Mouse (Mus musculus) lung, embryonic 14.5 days (tissue): ENCODE measurements at regions not wholly inside any gene's neighbourhood (a gene's known extent, or its start where the extent isn't known, plus 50 kb on each side); places are given as distances from the start of the nearest gene placed in this dataset.

Experiments
- ATAC-seq: fragments of 200-750 bp; cut with Nextera tagmentation; 2 replicates; pipeline ENCODE4 v1.8.0; 2017; ENCODE audit warnings: mild to moderate bottlenecking, moderate TSS enrichment, moderate library complexity; ENCODE audit not compliant: insufficient read depth
- DNase-seq: peaks from one replicate; pipeline ENCODE4 v3.0.0-alpha.2; 2015
- H3K27ac ChIP-seq: fragments of 300-500 bp; sonication (generic); 2 replicates; pipeline ENCODE4 v1.5.1; 2014; ENCODE audit warnings: low read depth, mild to moderate bottlenecking, moderate library complexity
- H3K27me3 ChIP-seq: fragments of 300-500 bp; sonication (generic); 2 replicates; pipeline ENCODE4 v1.6.1; 2014; ENCODE audit warnings: low read length, control low read depth; ENCODE audit not compliant: insufficient read depth
- H3K36me3 ChIP-seq: fragments of 300-500 bp; sonication (generic); 2 replicates; pipeline ENCODE4 v1.6.1; 2014; ENCODE audit warnings: control low read depth; ENCODE audit not compliant: insufficient read depth
- H3K4me1 ChIP-seq: fragments of 300-500 bp; sonication (generic); 2 replicates; pipeline ENCODE4 v1.6.1; 2014; ENCODE audit warnings: antibody characterized with exemption, control low read depth; ENCODE audit not compliant: insufficient read depth
- H3K4me2 ChIP-seq: fragments of 300-500 bp; sonication (generic); 2 replicates; pipeline ENCODE4 v1.6.1; 2014; ENCODE audit warnings: mild to moderate bottlenecking
- H3K4me3 ChIP-seq: fragments of 300-500 bp; sonication (generic); 2 replicates; pipeline ENCODE4 v1.5.1; 2014; ENCODE audit warnings: low read depth, low read length
- H3K9ac ChIP-seq: fragments of 300-500 bp; sonication (generic); 2 replicates; pipeline ENCODE4 v1.6.1; 2014
- H3K9me3 ChIP-seq: fragments of 300-500 bp; sonication (generic); 2 replicates; pipeline ENCODE4 v1.6.1; 2016; ENCODE audit warnings: low read depth, low read length, control low read depth
- CTCF ChIP-seq: IDR thresholded peaks from 2 replicates; pipeline ENCODE4 v1.5.1; 2016; ENCODE audit warnings: antibody characterized with exemption, low read depth
- WGBS: fragments of 180-500 bp; shearing (Covaris S2); extraction: QIAGEN DNeasy Blood & Tissue Kit; methylation state at CpG from one replicate; pipeline ENCODE4 v1.1.7; 2014; 5-methylcytosine and 5-hydroxymethylcytosine counted together

DNA sequence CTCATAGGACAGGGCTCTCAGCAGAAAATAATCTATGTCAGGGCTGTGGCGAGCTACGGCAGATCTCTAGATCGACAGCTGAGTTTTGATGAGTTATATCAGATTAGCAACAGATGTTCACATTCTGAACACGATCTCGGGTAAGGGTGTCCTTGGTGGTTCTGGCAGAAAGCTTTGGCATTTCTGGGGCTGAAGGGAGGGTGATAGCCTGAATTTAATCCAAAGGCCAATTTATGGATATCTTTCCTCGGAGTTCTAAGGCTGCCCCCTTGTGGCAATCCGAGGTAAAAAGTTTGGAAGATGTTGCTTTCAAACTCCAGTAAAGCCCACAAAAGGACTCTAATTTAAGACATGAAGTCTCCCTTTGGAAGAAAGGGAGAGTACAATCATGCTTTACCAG lies 101.3 kb upstream of the Luzp2 start:
- no peaks in the 10 kb centered on the region for H3K27me3 ChIP-seq
- no peak overlapping the region for H3K4me2 ChIP-seq
- H3K36me3 ChIP-seq: no peaks in the 10 kb centered on the region
- ATAC-seq (no peak), DNase-seq (peak; percentile 75)
- no peaks in the 10 kb centered on the region for H3K9me3 ChIP-seq
- 31% methylated on average over 7 of the region's 7 CpGs for WGBS
- H3K27ac ChIP-seq: no peak overlapping the region
- peak; percentile 55 for TF ChIP-seq CTCF
- H3K4me3 ChIP-seq: no peak overlapping the region
- H3K9ac ChIP-seq: no peak overlapping the region
- H3K4me1 ChIP-seq: no peaks in the 10 kb centered on the region

DNA sequence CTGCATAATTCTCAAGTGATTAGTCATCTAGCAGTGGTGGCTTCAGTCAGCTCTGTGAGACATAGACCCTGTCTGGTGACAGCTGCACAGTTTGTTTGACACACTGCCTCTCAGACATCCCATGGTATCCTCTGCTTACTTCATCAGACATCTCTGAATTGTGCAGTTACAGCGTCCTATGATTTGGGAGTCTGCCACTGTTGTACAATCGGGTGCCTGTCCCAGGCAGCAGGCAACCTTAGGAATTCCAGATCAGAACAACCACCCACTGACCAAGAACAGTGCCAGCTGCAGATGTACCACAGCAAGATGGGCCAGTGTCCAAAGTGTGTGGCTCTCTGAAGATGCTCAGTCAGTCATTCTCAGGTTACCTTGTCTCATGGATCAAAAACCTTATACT lies 100.4 kb upstream of the Luzp2 start:
- Histone ChIP-seq H3K27me3 (no peaks in the 10 kb centered on the region), H3K9me3 (no peaks in the 10 kb centered on the region), H3K4me1 (no peaks in the 10 kb centered on the region), H3K27ac (no peak overlapping the region), H3K9ac (no peak overlapping the region), H3K4me2 (no peak overlapping the region), H3K4me3 (no peak overlapping the region), H3K36me3 (no peaks in the 10 kb centered on the region)
- ATAC-seq (no peak), DNase-seq (no peak)
- 62% methylated on average over 2 of the region's 2 CpGs for WGBS
- no peak for TF ChIP-seq CTCF

DNA sequence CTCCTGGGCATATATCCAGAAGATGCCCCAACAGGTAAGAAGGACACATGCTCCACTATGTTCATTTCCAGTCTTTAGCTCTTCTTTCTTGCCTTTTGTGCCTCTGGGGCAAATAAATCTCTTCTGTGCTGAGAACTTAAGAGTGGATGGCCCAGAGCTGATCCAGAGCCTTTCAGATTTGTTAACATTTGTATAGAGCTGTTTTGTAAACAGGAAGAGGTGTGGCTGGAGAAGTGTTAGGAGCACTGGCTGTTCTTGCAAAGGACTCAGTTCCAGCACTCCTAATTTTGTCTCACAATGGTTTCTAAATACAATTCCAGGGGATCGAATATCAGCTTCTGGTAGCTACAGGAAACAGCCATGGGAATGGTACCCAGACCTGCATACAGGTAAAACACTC lies 68.0 kb upstream of the Luzp2 start:
- no peaks in the 10 kb centered on the region for H3K9me3 ChIP-seq
- ATAC-seq (no peak), DNase-seq (no peak)
- 90% methylated on average over 1 of the region's 1 CpGs for WGBS
- no peak overlapping the region for H3K4me3 ChIP-seq
- H3K27ac ChIP-seq: no peak overlapping the region
- no peaks in the 10 kb centered on the region for H3K4me1 ChIP-seq
- no peaks in the 10 kb centered on the region for H3K36me3 ChIP-seq
- no peak overlapping the region for H3K9ac ChIP-seq
- H3K27me3 ChIP-seq: no peaks in the 10 kb centered on the region
- no peak overlapping the region for H3K4me2 ChIP-seq
- no peak for TF ChIP-seq CTCF

DNA sequence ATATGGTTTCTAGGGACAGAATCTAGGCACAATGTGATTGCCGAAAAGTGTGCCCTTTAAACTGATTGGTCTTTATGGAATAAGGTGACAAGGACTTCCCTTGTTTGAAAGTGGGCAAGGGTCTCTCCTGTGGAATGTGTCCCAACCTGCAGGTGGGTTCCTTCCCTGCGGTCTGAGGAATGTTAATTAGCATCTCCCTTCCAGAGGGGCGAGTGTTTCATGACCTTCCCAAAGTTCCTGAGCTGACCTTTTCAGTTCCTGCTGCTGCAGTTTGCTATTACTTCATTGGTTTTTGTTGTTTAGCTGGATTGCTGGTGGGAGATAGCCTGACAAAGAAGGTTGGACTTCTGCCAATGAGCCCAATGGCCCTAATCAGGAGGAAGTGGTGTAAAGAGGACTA lies 66.6 kb upstream of the Luzp2 start:
- Histone ChIP-seq H3K27ac (no peak overlapping the region), H3K9ac (no peak overlapping the region), H3K4me3 (no peak overlapping the region), H3K36me3 (no peaks in the 10 kb centered on the region), H3K4me1 (no peaks in the 10 kb centered on the region), H3K27me3 (no peaks in the 10 kb centered on the region), H3K9me3 (no peaks in the 10 kb centered on the region), H3K4me2 (no peak overlapping the region)
- WGBS: 47% methylated on average over 3 of the region's 3 CpGs
- ATAC-seq (no peak), DNase-seq (no peak)
- no peak for TF ChIP-seq CTCF

DNA sequence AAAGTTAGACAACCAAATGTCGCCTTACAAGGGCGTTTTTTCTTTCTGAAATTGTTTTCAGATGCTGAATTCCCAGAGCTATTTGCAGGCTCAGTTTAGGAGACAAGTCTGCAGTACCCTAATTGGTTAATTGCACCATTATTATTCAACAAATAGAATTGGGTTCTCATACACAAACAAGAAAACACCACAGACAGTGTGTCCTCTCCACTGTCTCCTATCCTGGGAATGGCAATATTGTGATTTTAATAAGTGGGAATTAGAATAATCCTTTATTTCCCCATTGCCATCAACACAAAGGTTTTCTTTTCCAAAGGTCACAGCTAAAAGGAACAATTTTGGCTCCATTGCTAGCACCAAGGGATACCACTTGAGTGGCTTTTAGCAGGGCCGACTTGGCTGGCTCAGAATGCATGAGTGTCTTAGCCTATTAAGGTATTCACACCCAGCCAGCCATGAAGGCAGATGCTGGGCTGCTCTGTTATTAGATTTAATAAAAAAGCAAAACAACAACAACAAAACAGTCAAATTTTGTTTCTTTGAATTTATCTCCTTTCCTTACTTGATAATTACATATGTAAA lies 53.3 kb upstream of the Luzp2 start:
- Histone ChIP-seq H3K4me3 (no peak overlapping the region), H3K4me2 (no peak overlapping the region), H3K9ac (no peak overlapping the region), H3K9me3 (no peaks in the 10 kb centered on the region), H3K4me1 (no peaks in the 10 kb centered on the region), H3K27me3 (no peaks in the 10 kb centered on the region), H3K36me3 (no peaks in the 10 kb centered on the region), H3K27ac (no peak overlapping the region)
- DNase-seq (no peak), ATAC-seq (no peak)
- TF ChIP-seq CTCF: no peak
- 83% methylated on average over 3 of the region's 3 CpGs for WGBS

DNA sequence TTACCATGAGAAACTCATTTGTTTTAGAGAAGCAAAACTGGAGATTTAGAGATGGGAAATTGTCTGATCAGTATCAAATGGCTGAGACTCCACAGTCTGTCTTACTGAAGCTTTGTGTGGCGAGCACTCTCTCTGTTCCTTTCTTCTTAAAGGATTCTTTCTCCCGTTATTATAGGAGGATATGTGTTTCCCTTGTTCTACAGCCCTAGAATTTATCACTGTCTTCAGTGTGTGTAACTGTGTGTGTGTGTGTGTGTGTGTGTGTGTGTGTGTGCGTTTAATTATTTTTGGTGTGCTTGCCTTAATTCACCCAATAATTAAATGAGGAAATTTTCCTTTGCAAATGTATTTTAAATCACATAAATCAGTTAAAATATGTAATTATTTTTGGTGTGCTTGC lies 52.7 kb upstream of the Luzp2 start:
- Histone ChIP-seq H3K27ac (no peak overlapping the region), H3K4me2 (no peak overlapping the region), H3K9me3 (no peaks in the 10 kb centered on the region), H3K4me1 (no peaks in the 10 kb centered on the region), H3K36me3 (no peaks in the 10 kb centered on the region), H3K9ac (no peak overlapping the region), H3K27me3 (no peaks in the 10 kb centered on the region), H3K4me3 (no peak overlapping the region)
- TF ChIP-seq CTCF: no peak
- ATAC-seq: no peak
- WGBS: 73% methylated on average over 3 of the region's 3 CpGs
- no peak for DNase-seq

DNA sequence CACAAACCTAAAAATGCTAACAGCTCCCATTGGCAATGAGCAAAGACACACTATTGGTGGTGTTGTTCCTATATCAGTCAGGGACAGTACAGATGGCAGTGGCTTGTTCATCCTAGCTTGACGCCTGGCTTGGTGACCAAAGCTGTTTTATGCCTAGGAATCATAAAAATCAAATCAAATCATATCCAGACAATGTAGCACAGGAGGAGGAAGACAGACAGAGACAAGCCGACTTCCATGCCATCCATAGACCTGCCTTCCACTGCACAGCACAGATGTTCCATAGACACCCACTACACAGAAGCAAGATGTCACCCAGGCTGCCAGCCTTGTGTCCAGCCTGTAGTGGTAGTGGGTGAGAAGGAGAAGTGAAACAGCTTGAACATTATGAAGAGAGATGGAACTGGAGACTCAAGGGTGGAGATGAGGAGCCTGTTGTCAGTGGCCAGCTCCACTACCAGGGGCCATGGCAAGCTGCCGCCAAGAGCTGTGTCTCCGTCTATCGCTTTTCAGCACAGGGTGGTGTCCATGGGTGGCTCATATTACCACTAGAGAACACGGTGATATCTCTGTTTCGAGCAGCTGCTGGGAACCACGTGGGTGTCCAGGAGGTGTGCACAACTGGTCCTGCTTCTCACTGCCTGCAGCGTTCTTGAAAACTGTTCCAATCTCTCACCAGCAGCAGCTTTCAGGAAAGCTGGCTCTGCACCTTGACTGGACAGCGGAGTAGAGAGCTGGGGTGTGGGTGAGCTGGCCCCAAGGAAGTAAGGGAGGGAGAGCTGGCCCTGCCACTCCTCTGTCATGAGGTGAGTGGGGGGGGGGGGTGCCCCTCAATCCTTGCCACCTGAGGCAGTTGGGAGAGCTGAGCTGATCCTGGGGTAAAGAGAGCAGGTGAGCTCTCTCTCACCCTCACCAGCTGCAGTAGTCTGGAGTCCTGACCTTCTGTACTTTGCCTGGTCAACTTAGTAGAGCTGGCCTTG lies 51.5 kb upstream of the Luzp2 start:
- DNase-seq (no peak), ATAC-seq (no peak)
- Histone ChIP-seq H3K9ac (no peak overlapping the region), H3K27ac (no peak overlapping the region), H3K4me2 (no peak overlapping the region), H3K36me3 (no peaks in the 10 kb centered on the region), H3K9me3 (no peaks in the 10 kb centered on the region), H3K4me1 (no peaks in the 10 kb centered on the region), H3K4me3 (no peak overlapping the region), H3K27me3 (no peaks in the 10 kb centered on the region)
- 68% methylated on average over 10 of the region's 10 CpGs for WGBS
- no peak for TF ChIP-seq CTCF
